Mouse (Mus musculus) cerebellum, adult 2 months (tissue): ENCODE results near the gene Sec31a.

Experiments
- CTCF ChIP-seq: fragments of 200-500 bp; IDR thresholded peaks from 2 replicates; pipeline ENCODE4 v1.5.1; 2011; ENCODE audit warnings: low read depth, mild to moderate bottlenecking, control low read depth, low read length, moderate library complexity, borderline replicate concordance; ENCODE audit not compliant: insufficient read depth
- POLR2A ChIP-seq: fragments of 200-500 bp; IDR thresholded peaks from 2 replicates; pipeline ENCODE4 v1.6.1; 2011; ENCODE audit warnings: low read length, control low read depth, borderline replicate concordance; ENCODE audit not compliant: insufficient read depth

DNA sequence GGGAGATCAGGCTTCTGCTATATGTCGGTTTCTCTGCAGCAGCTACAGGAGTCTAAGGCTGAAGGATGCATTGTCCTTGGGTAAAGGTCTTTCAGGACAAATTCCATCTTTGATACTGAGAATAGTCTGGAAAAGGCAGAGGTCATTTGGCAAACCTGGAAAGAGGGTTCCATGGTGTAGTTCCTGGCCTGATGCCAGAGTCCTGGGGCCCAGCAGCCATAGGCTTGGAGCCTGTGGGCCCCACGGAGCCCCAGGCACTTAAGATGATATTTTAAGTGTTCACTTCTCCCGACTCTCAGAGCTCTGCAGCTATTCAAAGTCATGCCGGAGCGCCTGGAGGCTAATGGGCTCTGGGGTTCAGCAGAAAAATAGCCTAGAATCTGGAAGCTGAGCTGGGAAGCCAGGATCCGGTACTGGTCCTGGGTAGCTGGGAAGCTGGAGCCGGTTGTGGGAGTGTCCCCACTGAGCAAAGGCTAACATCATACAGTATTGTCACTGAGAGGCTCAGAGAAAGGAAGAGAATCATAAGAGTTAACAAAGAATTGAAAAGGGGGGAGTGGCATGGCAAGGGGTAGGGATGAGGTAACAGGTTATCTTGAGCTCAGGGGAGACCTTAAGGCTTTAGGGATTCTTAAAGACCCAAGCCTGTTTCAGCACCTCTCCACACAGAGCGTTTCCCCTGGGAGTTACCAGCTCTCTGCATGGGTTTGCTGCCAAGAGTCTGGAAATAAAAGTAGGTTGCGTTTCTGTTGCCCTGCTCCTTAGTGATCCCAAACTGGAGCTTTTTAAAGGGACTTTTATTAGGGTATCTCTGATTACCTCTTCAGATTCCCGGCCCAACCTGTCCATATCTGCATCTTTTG lies 62.8 kb downstream of the Sec31a start:
- no peak for TF ChIP-seq POLR2A
- TF ChIP-seq CTCF = no peak
